Mouse (Mus musculus): ENCODE measurements around the gene Htra2.

DNA sequence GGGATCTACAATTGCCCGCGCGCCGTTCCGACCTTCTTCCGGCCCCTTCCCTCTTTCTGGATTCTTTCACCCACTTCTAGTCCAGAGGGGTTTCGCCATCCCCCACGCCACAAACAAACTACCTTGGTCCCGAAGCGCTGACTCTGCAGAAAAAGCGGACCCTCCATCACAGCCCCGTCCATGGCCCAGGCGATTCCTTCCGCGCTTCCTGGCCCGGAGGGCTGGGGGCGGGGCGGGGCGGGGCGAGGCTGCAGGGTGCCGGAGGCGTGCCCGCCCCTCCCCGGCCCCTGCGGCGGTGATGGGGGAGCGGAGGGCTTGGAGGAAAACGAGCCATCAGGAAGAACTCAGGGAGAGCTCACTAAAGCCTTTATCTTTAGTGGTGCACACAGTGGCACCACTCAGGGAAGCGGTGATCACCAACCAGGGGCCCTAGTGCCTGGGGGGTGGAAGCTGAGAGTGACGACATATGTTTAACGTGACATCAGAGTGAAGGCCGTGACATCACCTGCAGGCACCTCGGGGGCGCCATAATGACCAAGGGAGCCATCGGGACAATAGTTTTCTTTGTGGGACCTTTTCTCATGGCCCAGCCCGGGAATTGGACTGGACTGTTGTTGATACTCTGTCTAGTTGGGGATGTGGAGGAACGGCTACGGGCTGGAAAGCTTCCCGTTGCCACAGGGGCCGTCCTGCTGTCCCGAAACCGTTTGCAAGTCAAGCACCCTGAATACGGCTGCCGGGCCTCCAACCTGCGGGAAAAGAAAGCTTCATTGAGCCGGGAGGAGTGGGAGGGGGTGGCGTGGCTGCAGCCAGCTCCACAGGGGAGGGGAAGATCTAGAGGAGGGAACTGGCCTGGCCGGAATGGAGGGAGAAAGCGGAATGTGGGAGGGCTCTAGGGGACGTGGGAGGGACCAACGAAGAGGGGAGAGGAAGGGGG is 21.6 kb downstream of the Htra2 start, which contains the start of the genes Dok1 and Loxl3:
- no peak for TF ChIP-seq CTCF (IDR thresholded peaks at IDR 0.05; ENCODE audit: borderline replicate concordance, insufficient read depth, low read depth, low read length)
- TF ChIP-seq POLR2A (IDR thresholded peaks at IDR 0.05; ENCODE audit: borderline replicate concordance, insufficient read depth, low read length), result no peak
